Mouse (Mus musculus) myocyte (in vitro differentiated cells): ENCODE results near the gene Mycbp2. TPM values are rescaled to one million over a fixed set of nuclear protein-coding genes. Genes with fewer than 3 reads are reported as not detected.

Source experiments
- H3K27me3 ChIP-seq: one replicate; pipeline ENCODE4 v1.6.1; 2011; ENCODE audit not compliant: control insufficient read depth, insufficient read depth, insufficient read length
- H3K36me3 ChIP-seq: one replicate; pipeline ENCODE4 v1.6.1; 2011; ENCODE audit not compliant: control insufficient read depth, insufficient read depth
- H3K4me2 ChIP-seq: one replicate; pipeline ENCODE4 v1.6.1; 2011; ENCODE audit warnings: low read depth, control low read depth
- H3K4me3 ChIP-seq: one replicate; pipeline ENCODE4 v1.5.1; 2011; ENCODE audit warnings: mild to moderate bottlenecking, control low read depth, moderate library complexity
- H3K79me2 ChIP-seq: one replicate; pipeline ENCODE4 v1.6.1; 2011; ENCODE audit not compliant: control insufficient read depth, insufficient read depth
- H3ac ChIP-seq: one replicate; pipeline ENCODE4 v1.6.1; 2011; ENCODE audit not compliant: control insufficient read depth, insufficient read length
- CEBPB ChIP-seq: IDR thresholded peaks from 2 replicates; pipeline ENCODE4 v1.6.1; 2011; ENCODE audit warnings: mild to moderate bottlenecking, moderate library complexity; ENCODE audit not compliant: poor library complexity, insufficient read depth, severe bottlenecking
- E2F4 ChIP-seq: IDR thresholded peaks from one replicate; pipeline ENCODE4 v1.6.1; 2011; ENCODE audit warnings: mild to moderate bottlenecking, control low read depth, moderate library complexity; ENCODE audit not compliant: insufficient read depth
- MAX ChIP-seq: IDR thresholded peaks from one replicate; pipeline ENCODE4 v1.6.1; 2011; ENCODE audit warnings: low read depth, mild to moderate bottlenecking, control low read depth
- MYOD1 ChIP-seq, 3 experiments: IDR thresholded peaks; one replicate each; pipeline ENCODE4 v1.6.1; 2011; ENCODE audit warnings: control low read depth in 2 of 3, low read depth in 2 of 3, mild to moderate bottlenecking in 2 of 3, moderate library complexity in 1 of 3; ENCODE audit not compliant: insufficient read length in 2 of 3, control insufficient read depth in 1 of 3
- MYOG ChIP-seq, 3 experiments: IDR thresholded peaks; one replicate each; pipeline ENCODE4 v1.6.1; 2011; ENCODE audit warnings: control low read depth in 2 of 3, low read depth in 2 of 3, mild to moderate bottlenecking in 2 of 3; ENCODE audit not compliant: insufficient read length in 2 of 3, control insufficient read depth in 1 of 3, insufficient read depth in 1 of 3
- POLR2A ChIP-seq: IDR thresholded peaks from one replicate; pipeline ENCODE4 v1.6.1; 2011; ENCODE audit warnings: low read depth, mild to moderate bottlenecking, control low read depth, moderate library complexity; ENCODE audit not compliant: insufficient read length
- POLR2AphosphoS2 ChIP-seq: IDR thresholded peaks from one replicate; pipeline ENCODE4 v1.6.1; 2011; ENCODE audit warnings: low read depth, control low read depth; ENCODE audit not compliant: insufficient read length
- REST ChIP-seq: IDR thresholded peaks from one replicate; pipeline ENCODE4 v1.6.1; 2011; ENCODE audit warnings: mild to moderate bottlenecking, control low read depth, moderate library complexity; ENCODE audit not compliant: insufficient read depth, insufficient read length
- SRF ChIP-seq: IDR thresholded peaks from one replicate; pipeline ENCODE4 v1.6.1; 2011; ENCODE audit warnings: low read depth; ENCODE audit not compliant: control insufficient read depth, insufficient read length
- TCF12 ChIP-seq: IDR thresholded peaks from one replicate; pipeline ENCODE4 v1.6.1; 2011; ENCODE audit warnings: mild to moderate bottlenecking, control low read depth; ENCODE audit not compliant: poor library complexity, insufficient read depth, severe bottlenecking
- TCF3 ChIP-seq: IDR thresholded peaks from one replicate; pipeline ENCODE4 v1.6.1; 2011; ENCODE audit warnings: low read depth, control low read depth; ENCODE audit not compliant: insufficient read length
- USF1 ChIP-seq: IDR thresholded peaks from one replicate; pipeline ENCODE4 v1.6.1; 2011; ENCODE audit warnings: low read depth, mild to moderate bottlenecking, control low read depth, moderate library complexity
- polyA plus RNA-seq: library from polyadenylated mRNA; unstranded; fragments of >200 nt; fragmentation: generic; extraction: Trizol; gene quantifications from one replicate; pipeline ENCODE4 v1.2.1, GENCODE M21; 2012; ENCODE audit warnings: missing spikeins

Mycbp2 gene
- polyA plus RNA-seq, 1 experiment, result 7.7 TPM

DNA sequence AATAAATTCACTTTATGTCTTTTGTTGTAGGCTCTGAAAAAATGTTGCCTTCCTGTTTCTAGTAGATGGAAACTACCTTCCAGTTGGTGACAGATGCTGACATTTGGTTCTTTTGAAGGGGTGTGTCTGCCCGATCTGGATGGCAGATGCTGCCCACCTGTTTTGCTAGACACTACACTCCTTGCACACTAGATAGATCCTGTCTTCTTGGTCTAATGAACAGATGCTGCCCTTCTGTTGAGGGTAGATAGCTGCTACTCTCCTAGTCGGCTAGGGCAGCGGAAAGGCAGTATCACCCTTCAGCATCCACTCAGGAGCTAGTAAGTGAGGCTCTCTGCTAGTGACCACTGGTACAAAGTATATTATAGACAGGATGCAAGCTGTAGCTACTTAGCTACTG is 9.5 kb upstream of the Mycbp2 start:
- H3K4me2 ChIP-seq, result no peak overlapping the region
- H3K4me3 ChIP-seq, result no peak overlapping the region
- H3ac ChIP-seq, result no peak overlapping the region
- H3K36me3 ChIP-seq, result no peaks in the 10 kb centered on the region
- no peaks in the 10 kb centered on the region for H3K79me2 ChIP-seq
- no peaks in the 10 kb centered on the region for H3K27me3 ChIP-seq
- TF ChIP-seq REST (no peak), MYOG (IDR thresholded peaks at IDR 0.05; ENCODE audit: control insufficient read depth in 1 of 3, insufficient read depth in 1 of 3, insufficient read length in 2 of 3, low read depth in 2 of 3) (no peak), MYOD1 (IDR thresholded peaks at IDR 0.05; ENCODE audit: control insufficient read depth in 1 of 3, insufficient read length in 2 of 3, low read depth in 2 of 3) (no peak), MAX (no peak), E2F4 (no peak), CEBPB (no peak), POLR2AphosphoS2 (no peak), SRF (no peak), USF1 (no peak), TCF3 (no peak), TCF12 (no peak), POLR2A (no peak)

DNA sequence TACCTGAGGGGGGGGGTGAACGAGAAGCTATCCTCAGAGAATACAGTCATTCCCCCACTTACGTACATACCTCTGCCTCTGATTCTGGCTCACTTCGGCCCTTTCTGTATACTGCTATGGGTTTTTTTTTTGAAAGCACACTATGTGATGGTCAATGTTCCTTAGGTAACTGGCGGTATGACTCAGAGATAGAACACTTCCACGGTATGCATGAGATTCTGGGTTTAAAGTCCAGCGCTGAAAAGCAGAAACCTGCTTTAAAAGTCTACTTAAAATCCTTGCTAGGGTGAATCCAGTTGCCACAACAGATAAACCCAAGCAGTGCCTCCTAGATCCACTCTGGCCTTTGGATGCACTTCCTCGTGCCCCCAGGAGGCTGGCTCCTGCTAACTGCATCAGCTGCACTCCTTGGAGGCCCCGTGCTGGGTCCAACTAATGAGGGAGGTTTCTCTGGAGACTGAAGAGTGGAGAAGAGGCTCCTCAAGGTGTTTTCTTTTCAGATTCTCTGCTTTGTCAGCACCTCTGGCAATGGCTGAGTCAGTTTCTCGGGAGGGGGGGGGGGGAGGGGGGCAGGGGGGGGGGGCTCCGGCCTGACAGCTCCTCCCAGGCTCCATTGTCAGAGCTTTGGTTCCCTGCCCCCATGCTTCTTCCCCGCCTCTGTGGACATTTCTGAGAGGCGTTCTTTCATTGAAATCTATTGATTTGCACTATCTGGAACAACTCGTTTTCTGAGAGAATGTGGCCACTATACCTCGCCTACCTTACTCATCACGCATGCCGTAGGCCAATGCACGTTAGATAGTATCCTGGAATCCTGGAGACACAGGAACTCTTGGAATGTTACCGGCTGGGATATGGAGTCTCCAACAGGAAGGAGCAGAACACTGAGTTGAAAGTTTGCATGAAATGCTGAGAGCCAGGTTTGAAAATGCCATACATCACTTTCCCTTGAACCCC is 8.1 kb upstream of the Mycbp2 start:
- no peaks in the 10 kb centered on the region for H3K36me3 ChIP-seq
- TF ChIP-seq SRF (no peak), TCF12 (no peak), MAX (no peak), E2F4 (no peak), USF1 (no peak), REST (no peak), MYOD1 (IDR thresholded peaks at IDR 0.05; ENCODE audit: control insufficient read depth in 1 of 3, insufficient read length in 2 of 3, low read depth in 2 of 3) (no peak), MYOG (IDR thresholded peaks at IDR 0.05; ENCODE audit: control insufficient read depth in 1 of 3, insufficient read depth in 1 of 3, insufficient read length in 2 of 3, low read depth in 2 of 3) (no peak), TCF3 (no peak), CEBPB (no peak)
- no peak overlapping the region for H3ac ChIP-seq
- no peaks in the 10 kb centered on the region for H3K79me2 ChIP-seq
- no peaks in the 10 kb centered on the region for H3K27me3 ChIP-seq
- H3K4me3 ChIP-seq, result no peak overlapping the region
- no peak overlapping the region for H3K4me2 ChIP-seq

DNA sequence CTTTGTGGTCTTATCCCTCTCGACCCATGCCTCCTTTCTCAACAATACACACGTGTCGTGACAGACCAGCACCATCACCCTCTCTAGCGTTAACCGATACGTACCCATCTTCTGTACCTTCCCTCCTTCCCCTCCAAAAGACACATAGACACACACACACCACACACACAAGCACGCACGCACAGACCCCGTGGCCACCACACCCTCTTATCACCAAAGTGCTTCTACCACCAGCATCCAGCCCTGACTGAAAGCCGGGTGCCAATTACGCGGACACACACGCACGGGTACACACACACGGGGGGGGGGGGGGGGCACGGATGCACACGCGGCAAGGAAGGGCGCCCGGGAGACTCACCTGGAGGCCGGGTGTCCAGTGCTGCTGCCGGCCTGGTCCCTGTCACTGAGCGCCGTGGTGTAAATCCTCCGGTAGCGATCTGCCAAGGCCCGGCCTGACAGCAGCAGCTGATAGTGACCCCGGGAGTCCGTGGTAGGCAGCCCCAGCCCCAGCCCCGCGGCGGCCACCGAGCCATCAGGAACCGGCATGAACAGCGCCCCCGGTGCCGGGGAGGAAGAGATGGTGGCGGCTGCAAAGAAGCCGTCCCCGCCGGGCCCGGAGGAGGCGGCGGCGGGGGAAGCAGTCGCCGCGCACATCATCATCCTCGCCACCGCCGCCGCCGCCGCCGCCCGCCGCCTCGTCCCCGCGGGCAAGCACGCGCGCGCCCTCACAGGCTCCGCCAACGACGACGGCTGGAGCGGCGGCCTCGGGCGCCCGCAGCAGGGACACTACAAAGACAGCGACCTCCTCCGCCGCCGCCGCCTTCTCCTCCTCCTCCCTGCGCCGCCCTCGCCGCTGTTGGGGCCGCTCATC is 521 bp downstream of the Mycbp2 start:
- Histone ChIP-seq H3ac (peak overlapping the region; percentile 54), H3K36me3 (no peaks in the 10 kb centered on the region), H3K27me3 (no peaks in the 10 kb centered on the region), H3K4me2 (peak overlapping the region; percentile 74), H3K79me2 (peaks cover 50% of the 10 kb centered on the region), H3K4me3 (peak overlapping the region; percentile 54)
- TF ChIP-seq MAX, result no peak
- no peak for TF ChIP-seq TCF3
- no peak for TF ChIP-seq USF1
- no peak for TF ChIP-seq TCF12
- no peak for TF ChIP-seq SRF
- TF ChIP-seq E2F4, result no peak
- TF ChIP-seq MYOD1 (IDR thresholded peaks at IDR 0.05; ENCODE audit: control insufficient read depth in 1 of 3, insufficient read length in 2 of 3, low read depth in 2 of 3), result no peak
- no peak for TF ChIP-seq POLR2AphosphoS2
- no peak for TF ChIP-seq MYOG (IDR thresholded peaks at IDR 0.05; ENCODE audit: control insufficient read depth in 1 of 3, insufficient read depth in 1 of 3, insufficient read length in 2 of 3, low read depth in 2 of 3)
- no peak for TF ChIP-seq POLR2A
- TF ChIP-seq REST, result no peak
- no peak for TF ChIP-seq CEBPB

DNA sequence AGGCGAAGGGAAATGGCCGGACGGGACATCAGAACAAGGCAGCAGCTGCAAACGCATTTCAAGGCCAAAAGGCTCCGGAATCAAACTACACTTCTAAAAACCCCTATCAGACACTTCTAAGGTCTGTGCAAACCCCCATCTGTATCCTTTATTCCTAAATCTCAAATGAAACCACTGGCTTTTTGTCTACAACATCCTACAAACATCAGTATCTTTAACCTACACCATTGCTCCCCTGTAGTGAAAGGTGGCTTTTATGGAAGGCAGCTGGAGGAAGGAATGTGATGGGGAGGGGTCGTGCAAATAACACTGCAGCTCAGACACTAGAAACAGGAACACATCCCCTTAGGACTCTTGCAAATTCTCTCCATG is 1.1 kb downstream of the Mycbp2 start:
- Histone ChIP-seq H3K4me3 (peak overlapping the region; percentile 54), H3K36me3 (no peaks in the 10 kb centered on the region), H3K27me3 (no peaks in the 10 kb centered on the region), H3ac (peak overlapping the region; percentile 54), H3K4me2 (peak overlapping the region; percentile 74), H3K79me2 (peaks cover 54% of the 10 kb centered on the region)
- TF ChIP-seq E2F4 (no peak), CEBPB (no peak), MYOG (IDR thresholded peaks at IDR 0.05; ENCODE audit: control insufficient read depth in 1 of 3, insufficient read depth in 1 of 3, insufficient read length in 2 of 3, low read depth in 2 of 3) (no peak), USF1 (no peak), TCF3 (no peak), MYOD1 (IDR thresholded peaks at IDR 0.05; ENCODE audit: control insufficient read depth in 1 of 3, insufficient read length in 2 of 3, low read depth in 2 of 3) (no peak)
